Mouse (Mus musculus) spleen, adult 2 months (tissue): ENCODE measurements around the gene Wfdc11. TPM values are rescaled to one million over a fixed set of nuclear protein-coding genes. Genes with fewer than 3 reads are reported as not detected.
A peak's percentile ranks its signal among the peaks of the same experiment; 100 is the strongest.

Experiments
- DNase-seq, 2 experiments: peaks; one replicate each; pipeline versions ENCODE4 v3.0.0 to v3.0.0-alpha.2; 2012 to 2021; ENCODE audit warnings: low spot score in 2 of 2, low read depth in 1 of 2
- H3K27ac ChIP-seq: fragments of 200-500 bp; 2 replicates; pipeline ENCODE4 v1.5.1; 2012; ENCODE audit warnings: low read length, inconsistent platforms; ENCODE audit not compliant: insufficient read depth
- H3K27me3 ChIP-seq: fragments of 200-500 bp; 2 replicates; pipeline ENCODE4 v1.6.1; 2012; ENCODE audit warnings: mild to moderate bottlenecking, moderate library complexity, low read length, inconsistent platforms; ENCODE audit not compliant: control insufficient read depth, insufficient read depth
- H3K36me3 ChIP-seq: fragments of 200-500 bp; 2 replicates; pipeline ENCODE4 v1.6.1; 2012; ENCODE audit warnings: mild to moderate bottlenecking, low read length, inconsistent platforms; ENCODE audit not compliant: control insufficient read depth, insufficient read depth
- H3K4me1 ChIP-seq: fragments of 200-500 bp; 2 replicates; pipeline ENCODE4 v1.6.1; 2011; ENCODE audit warnings: inconsistent platforms; ENCODE audit not compliant: control insufficient read depth, insufficient read depth, insufficient read length
- H3K4me3 ChIP-seq: fragments of 200-500 bp; 2 replicates; pipeline ENCODE4 v1.5.1; 2011; ENCODE audit warnings: mild to moderate bottlenecking, inconsistent platforms; ENCODE audit not compliant: insufficient read depth, insufficient read length; ENCODE audit errors: extremely low read depth
- CTCF ChIP-seq: fragments of 200-500 bp; IDR thresholded peaks from 2 replicates; pipeline ENCODE4 v1.5.1; 2011; ENCODE audit warnings: mild to moderate bottlenecking, inconsistent platforms; ENCODE audit not compliant: insufficient read depth, insufficient read length, insufficient replicate concordance; ENCODE audit errors: extremely low read depth
- POLR2A ChIP-seq: fragments of 200-500 bp; IDR thresholded peaks from 2 replicates; pipeline ENCODE4 v1.6.1; 2011; ENCODE audit warnings: low read depth, low read length, inconsistent platforms
- WGBS: fragments of 180-500 bp; shearing (Covaris S2); methylation state at CpG from one replicate; pipeline ENCODE4 v1.1.7; 2018; 5-methylcytosine and 5-hydroxymethylcytosine counted together
- polyA plus RNA-seq: library from polyadenylated mRNA; depleted of rRNA; stranded (reverse); fragments of >200 nt; gene quantifications from 2 replicates; pipeline ENCODE4 v1.2.3, GENCODE M21; 2012

Gene Wfdc11
- polyA plus RNA-seq, 1 experiment: not detected

DNA sequence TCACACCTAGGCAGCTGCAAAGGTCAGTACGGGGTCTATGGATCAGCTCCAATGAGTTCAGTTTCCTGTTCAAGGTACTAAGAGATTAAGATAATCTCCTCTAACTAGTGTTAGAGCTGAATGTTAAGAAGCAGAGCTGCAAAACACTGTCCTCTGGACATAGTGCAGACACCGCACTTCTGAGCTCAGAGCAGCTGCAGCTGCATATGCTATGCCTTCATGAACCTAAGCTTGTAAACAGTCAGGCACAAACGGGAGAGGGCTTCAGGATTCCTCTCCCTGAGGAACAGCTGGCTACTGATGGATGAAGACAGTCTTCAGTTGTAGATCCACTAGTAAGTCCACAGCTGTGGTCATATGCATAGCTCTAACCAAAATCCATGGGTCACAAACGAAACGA, 27.1 kb upstream of the Wfdc11 start:
- Histone ChIP-seq H3K27ac (no peak overlapping the region), H3K36me3 (no peaks in the 10 kb centered on the region), H3K4me3 (no peak overlapping the region), H3K27me3 (no peaks in the 10 kb centered on the region), H3K4me1 (no peaks in the 10 kb centered on the region)
- TF ChIP-seq POLR2A: no peak
- no peak for TF ChIP-seq CTCF
- no peak for DNase-seq
- WGBS: 76% methylated on average over 5 of the region's 5 CpGs

- TF ChIP-seq POLR2A (no peak), CTCF (no peak)
- 82% methylated on average over 4 of the region's 4 CpGs for WGBS
These were observed 24.3 kb upstream of the Wfdc11 start, which contains the start of gene Spint4 for GRCm38 (mm10) chr2:164698201-164698600. Spint4 (plus strand) TSS chr2:164698501.

GRCm38 (mm10) chr2:164684807-164685206, 10.9 kb upstream of the Wfdc11 start, which contains the start of gene Wfdc13:
Wfdc13 (plus strand) TSS chr2:164685107.
- no peaks in the 10 kb centered on the region for H3K4me1 ChIP-seq
- DNase-seq: no peak
- TF ChIP-seq CTCF (no peak), POLR2A (no peak)
- WGBS: 64% methylated on average over 3 of the region's 3 CpGs
- no peaks in the 10 kb centered on the region for H3K36me3 ChIP-seq
- no peaks in the 10 kb centered on the region for H3K27me3 ChIP-seq
- no peak within 1 kb of the TSS for H3K27ac ChIP-seq
- H3K4me3 ChIP-seq: no peak within 1 kb of the TSS

More at GRCm38 (mm10) chr2:164698201-164698600, 24.3 kb upstream of the Wfdc11 start, which contains the start of gene Spint4:
- no peak for DNase-seq
- H3K27me3 ChIP-seq: no peaks in the 10 kb centered on the region
- no peak within 1 kb of the TSS for H3K4me3 ChIP-seq
- no peaks in the 10 kb centered on the region for H3K36me3 ChIP-seq
- no peak within 1 kb of the TSS for H3K27ac ChIP-seq
- H3K4me1 ChIP-seq: no peaks in the 10 kb centered on the region

- TF ChIP-seq POLR2A (no peak), CTCF (no peak)
- Histone ChIP-seq H3K27ac (no peak overlapping the region), H3K36me3 (no peaks in the 10 kb centered on the region), H3K4me1 (peaks cover 3% of the 10 kb centered on the region; the same call in 1 of the 2 replicates), H3K27me3 (no peaks in the 10 kb centered on the region), H3K4me3 (no peak overlapping the region)
- no peak for DNase-seq
- WGBS: 9% methylated on average over 3 of the region's 3 CpGs
These were observed 6.0 kb upstream of the Wfdc11 start for GRCm38 (mm10) chr2:164679906-164680305.

- peak; percentile 62; the same call in 1 of the 2 replicates for TF ChIP-seq CTCF
- TF ChIP-seq POLR2A: no peak
- Histone ChIP-seq H3K27ac (no peak overlapping the region), H3K4me1 (peaks cover 3% of the 10 kb centered on the region; the same call in 1 of the 2 replicates), H3K27me3 (no peaks in the 10 kb centered on the region), H3K36me3 (no peaks in the 10 kb centered on the region), H3K4me3 (no peak overlapping the region)
- 29% methylated on average over 19 of the region's 19 CpGs for WGBS
- DNase-seq: peak; percentile 29 to 63
These were observed 5.2 kb upstream of the Wfdc11 start for GRCm38 (mm10) chr2:164678848-164679625.

- WGBS: 81% methylated on average over 16 of the region's 16 CpGs
- Histone ChIP-seq H3K4me1 (peaks cover 3% of the 10 kb centered on the region; the same call in 1 of the 2 replicates), H3K27ac (no peak overlapping the region), H3K27me3 (no peaks in the 10 kb centered on the region), H3K4me3 (no peak overlapping the region), H3K36me3 (no peaks in the 10 kb centered on the region)
- no peak for DNase-seq
- no peak for TF ChIP-seq CTCF
- no peak for TF ChIP-seq POLR2A
These were observed 3.2 kb upstream of the Wfdc11 start for GRCm38 (mm10) chr2:164676916-164677685.
